Mouse (Mus musculus): ENCODE results near the gene 9130023H24Rik. TPM values are rescaled to one million over a fixed set of nuclear protein-coding genes. Genes with fewer than 3 reads are reported as not detected.

Gene 9130023H24Rik
- 11.0 and 11.5 TPM in 2 replicates for polyA plus RNA-seq (2015; fragmentation: Nextera tagmentation; extraction: Ambion mirVana)

- peak; percentile 91 for ATAC-seq
- H3K4me3 ChIP-seq (replicated peaks), result peak within 1 kb of the TSS; percentile 69
- peak within 1 kb of the TSS; percentile 97 for H3K27ac ChIP-seq
- peak within 1 kb of the TSS; percentile 76 for H3K9ac ChIP-seq (replicated peaks)
- no peaks in the 10 kb centered on the region for H3K9me3 ChIP-seq
- peaks cover 19% of the 10 kb centered on the region for H3K4me1 ChIP-seq (replicated peaks)
- no peaks in the 10 kb centered on the region for H3K27me3 ChIP-seq
- H3K4me2 ChIP-seq (replicated peaks), result peak within 1 kb of the TSS; percentile 90
- peaks cover 36% of the 10 kb centered on the region for H3K36me3 ChIP-seq
- WGBS, result under 1% methylated on average over 72 of the region's 72 CpGs
Observed at GRCm38 (mm10) chr7:128237927-128238778, at the start of gene 9130023H24Rik. Gene 9130023H24Rik (minus strand): TSS chr7:128238031.

- WGBS, result 91% methylated on average over 8 of the region's 8 CpGs
- Histone ChIP-seq H3K4me1 (replicated peaks) (peaks cover 18% of the 10 kb centered on the region), H3K9ac (replicated peaks) (no peak overlapping the region), H3K4me3 (replicated peaks) (no peak overlapping the region), H3K27me3 (peaks cover 17% of the 10 kb centered on the region; the same call in 1 of the 2 replicates), H3K9me3 (no peaks in the 10 kb centered on the region), H3K27ac (no peak overlapping the region), H3K4me2 (replicated peaks) (no peak overlapping the region), H3K36me3 (peaks cover 22% of the 10 kb centered on the region)
- ATAC-seq, result no peak
Observed at GRCm38 (mm10) chr7:128285060-128285459, 47.2 kb upstream of the 9130023H24Rik start.

- WGBS, result 55% methylated on average over 5 of the region's 5 CpGs
- H3K36me3 ChIP-seq, result peaks cover 32% of the 10 kb centered on the region
- no peak overlapping the region for H3K9ac ChIP-seq (replicated peaks)
- H3K27me3 ChIP-seq, result peaks cover 23% of the 10 kb centered on the region; the same call in 1 of the 2 replicates
- H3K4me2 ChIP-seq (replicated peaks), result no peak overlapping the region
- no peaks in the 10 kb centered on the region for H3K9me3 ChIP-seq
- no peak overlapping the region for H3K4me3 ChIP-seq (replicated peaks)
- peaks cover 15% of the 10 kb centered on the region for H3K4me1 ChIP-seq (replicated peaks)
- no peak for ATAC-seq
- peak overlapping the region; percentile 35; the same call in 1 of the 2 replicates for H3K27ac ChIP-seq
Observed at GRCm38 (mm10) chr7:128284047-128284446, 46.2 kb upstream of the 9130023H24Rik start.

GRCm38 (mm10) chr7:128282532-128283244 lies 44.9 kb upstream of the 9130023H24Rik start:
- Histone ChIP-seq H3K27me3 (peaks cover 22% of the 10 kb centered on the region; the same call in 1 of the 2 replicates), H3K4me1 (replicated peaks) (peaks cover 11% of the 10 kb centered on the region), H3K4me2 (replicated peaks) (no peak overlapping the region), H3K4me3 (replicated peaks) (no peak overlapping the region), H3K27ac (no peak overlapping the region), H3K9ac (replicated peaks) (0 out of 2 replicates have a peak overlapping the region, but pooled peaks have one; percentile 14), H3K36me3 (peaks cover 30% of the 10 kb centered on the region), H3K9me3 (no peaks in the 10 kb centered on the region)
- no peak for ATAC-seq
- WGBS, result 10% methylated on average over 7 of the region's 7 CpGs

- 66% methylated on average over 11 of the region's 11 CpGs for WGBS
- Histone ChIP-seq H3K9me3 (no peaks in the 10 kb centered on the region), H3K4me3 (replicated peaks) (no peak overlapping the region), H3K4me1 (replicated peaks) (peaks cover 11% of the 10 kb centered on the region), H3K36me3 (peaks cover 22% of the 10 kb centered on the region), H3K27ac (no peak overlapping the region), H3K27me3 (peaks cover 16% of the 10 kb centered on the region; the same call in 1 of the 2 replicates), H3K4me2 (replicated peaks) (no peak overlapping the region), H3K9ac (replicated peaks) (no peak overlapping the region)
- no peak for ATAC-seq
Observed at GRCm38 (mm10) chr7:128281765-128282164, 43.9 kb upstream of the 9130023H24Rik start.

GRCm38 (mm10) chr7:128279750-128280149 lies 41.9 kb upstream of the 9130023H24Rik start:
- H3K4me2 ChIP-seq (replicated peaks), result no peak overlapping the region
- ATAC-seq, result no peak
- H3K27me3 ChIP-seq, result peaks cover 13% of the 10 kb centered on the region; the same call in 1 of the 2 replicates
- 88% methylated on average over 4 of the region's 4 CpGs for WGBS
- no peaks in the 10 kb centered on the region for H3K9me3 ChIP-seq
- peaks cover 35% of the 10 kb centered on the region for H3K36me3 ChIP-seq
- H3K4me3 ChIP-seq (replicated peaks), result no peak overlapping the region
- no peak overlapping the region for H3K9ac ChIP-seq (replicated peaks)
- no peak overlapping the region for H3K27ac ChIP-seq
- peaks cover 11% of the 10 kb centered on the region for H3K4me1 ChIP-seq (replicated peaks)

GRCm38 (mm10) chr7:128276051-128276450 lies 38.2 kb upstream of the 9130023H24Rik start:
- no peak overlapping the region for H3K27ac ChIP-seq
- ATAC-seq, result no peak
- peaks cover 13% of the 10 kb centered on the region; the same call in 1 of the 2 replicates for H3K27me3 ChIP-seq
- H3K36me3 ChIP-seq, result peaks cover 66% of the 10 kb centered on the region
- no peaks in the 10 kb centered on the region for H3K4me1 ChIP-seq (replicated peaks)
- 96% methylated on average over 6 of the region's 6 CpGs for WGBS
- no peak overlapping the region for H3K4me2 ChIP-seq (replicated peaks)
- H3K9me3 ChIP-seq, result no peaks in the 10 kb centered on the region
- no peak overlapping the region for H3K9ac ChIP-seq (replicated peaks)
- H3K4me3 ChIP-seq (replicated peaks), result no peak overlapping the region

GRCm38 (mm10) chr7:128271496-128271895 lies 33.7 kb upstream of the 9130023H24Rik start:
- Histone ChIP-seq H3K4me2 (replicated peaks) (no peak overlapping the region), H3K4me3 (replicated peaks) (no peak overlapping the region), H3K36me3 (peaks cover 60% of the 10 kb centered on the region), H3K9me3 (no peaks in the 10 kb centered on the region), H3K4me1 (replicated peaks) (no peaks in the 10 kb centered on the region), H3K9ac (replicated peaks) (no peak overlapping the region), H3K27ac (no peak overlapping the region), H3K27me3 (no peaks in the 10 kb centered on the region)
- no peak for ATAC-seq
- 90% methylated on average over 8 of the region's 9 CpGs for WGBS

- ATAC-seq, result no peak
- Histone ChIP-seq H3K36me3 (peaks cover 49% of the 10 kb centered on the region), H3K9ac (replicated peaks) (no peak overlapping the region), H3K9me3 (no peaks in the 10 kb centered on the region), H3K27ac (no peak overlapping the region), H3K4me2 (replicated peaks) (no peak overlapping the region), H3K27me3 (no peaks in the 10 kb centered on the region), H3K4me3 (replicated peaks) (no peak overlapping the region), H3K4me1 (replicated peaks) (no peaks in the 10 kb centered on the region)
- WGBS, result 65% methylated on average over 13 of the region's 13 CpGs
Observed at GRCm38 (mm10) chr7:128270431-128270850, 32.6 kb upstream of the 9130023H24Rik start.

- Histone ChIP-seq H3K4me1 (replicated peaks) (no peaks in the 10 kb centered on the region), H3K27me3 (no peaks in the 10 kb centered on the region; the same call in 1 of the 2 replicates), H3K9ac (replicated peaks) (no peak overlapping the region), H3K27ac (no peak overlapping the region), H3K9me3 (no peaks in the 10 kb centered on the region), H3K4me2 (replicated peaks) (no peak overlapping the region), H3K36me3 (peaks cover 25% of the 10 kb centered on the region), H3K4me3 (replicated peaks) (no peak overlapping the region)
- 92% methylated on average over 7 of the region's 7 CpGs for WGBS
- ATAC-seq, result no peak
Observed at GRCm38 (mm10) chr7:128267813-128268212, 30.0 kb upstream of the 9130023H24Rik start.

GRCm38 (mm10) chr7:128267391-128267790 lies 29.6 kb upstream of the 9130023H24Rik start:
- Histone ChIP-seq H3K9me3 (no peaks in the 10 kb centered on the region), H3K27ac (no peak overlapping the region), H3K9ac (replicated peaks) (no peak overlapping the region), H3K4me2 (replicated peaks) (no peak overlapping the region), H3K4me1 (replicated peaks) (no peaks in the 10 kb centered on the region), H3K36me3 (peaks cover 23% of the 10 kb centered on the region), H3K27me3 (no peaks in the 10 kb centered on the region; the same call in 1 of the 2 replicates), H3K4me3 (replicated peaks) (no peak overlapping the region)
- WGBS, result 65% methylated on average over 13 of the region's 13 CpGs
- ATAC-seq, result no peak

GRCm38 (mm10) chr7:128266056-128266455 lies 28.2 kb upstream of the 9130023H24Rik start:
- H3K27ac ChIP-seq, result no peak overlapping the region
- H3K9ac ChIP-seq (replicated peaks), result no peak overlapping the region
- H3K4me2 ChIP-seq (replicated peaks), result no peak overlapping the region
- H3K9me3 ChIP-seq, result no peaks in the 10 kb centered on the region
- no peak overlapping the region for H3K4me3 ChIP-seq (replicated peaks)
- no peaks in the 10 kb centered on the region for H3K4me1 ChIP-seq (replicated peaks)
- no peak for ATAC-seq
- H3K36me3 ChIP-seq, result peaks cover 10% of the 10 kb centered on the region
- 84% methylated on average over 5 of the region's 5 CpGs for WGBS
- H3K27me3 ChIP-seq, result no peaks in the 10 kb centered on the region; the same call in 1 of the 2 replicates

Measured in midbrain, embryonic 13.5 days (tissue).